Mouse (Mus musculus) gastrocnemius, adult 8-10 months (tissue): ENCODE data around the gene Slc4a8. TPM values are rescaled to one million over a fixed set of nuclear protein-coding genes. Genes with fewer than 3 reads are reported as not detected.
"Not testable (repeated sequence)": the region's sequence is repeated elsewhere in the genome, so short reads cannot be mapped to it uniquely, and the experiment has no call there.

Source experiments
- DNase-seq, 2 experiments: peaks; one replicate each; pipeline ENCODE4 v3.0.0; 2022; ENCODE audit warnings: low spot score in 2 of 2
- total RNA-seq, 4 experiments: library from RNA; stranded (reverse); gene quantifications; 2 replicates each; pipeline ENCODE4 v1.2.4; 2022

Gene Slc4a8
- total RNA-seq, 4 experiments from 2014 or later, result 0.65 to 1.6 (median 1.2) TPM

DNA sequence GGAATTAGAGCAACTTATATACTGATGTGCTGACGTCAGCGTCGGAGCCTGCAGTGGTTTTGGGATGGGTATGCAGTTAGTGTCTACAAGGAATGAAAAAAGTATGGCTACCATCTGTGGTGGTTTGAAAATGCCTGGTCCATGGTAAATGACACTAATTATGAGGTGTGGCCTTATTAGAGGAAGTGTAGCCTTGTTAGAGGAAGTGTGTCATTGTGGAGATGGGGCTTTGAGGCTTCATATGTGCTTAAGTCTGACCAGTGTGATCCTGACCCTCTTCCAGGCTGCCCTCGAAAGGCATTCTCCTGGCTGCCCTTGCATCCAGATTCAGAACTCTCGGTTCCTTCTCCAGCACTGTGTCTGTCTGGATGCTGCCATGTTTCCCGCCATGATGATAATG lies 18.3 kb upstream of the Slc4a8 start:
- DNase-seq, result no peak

DNA sequence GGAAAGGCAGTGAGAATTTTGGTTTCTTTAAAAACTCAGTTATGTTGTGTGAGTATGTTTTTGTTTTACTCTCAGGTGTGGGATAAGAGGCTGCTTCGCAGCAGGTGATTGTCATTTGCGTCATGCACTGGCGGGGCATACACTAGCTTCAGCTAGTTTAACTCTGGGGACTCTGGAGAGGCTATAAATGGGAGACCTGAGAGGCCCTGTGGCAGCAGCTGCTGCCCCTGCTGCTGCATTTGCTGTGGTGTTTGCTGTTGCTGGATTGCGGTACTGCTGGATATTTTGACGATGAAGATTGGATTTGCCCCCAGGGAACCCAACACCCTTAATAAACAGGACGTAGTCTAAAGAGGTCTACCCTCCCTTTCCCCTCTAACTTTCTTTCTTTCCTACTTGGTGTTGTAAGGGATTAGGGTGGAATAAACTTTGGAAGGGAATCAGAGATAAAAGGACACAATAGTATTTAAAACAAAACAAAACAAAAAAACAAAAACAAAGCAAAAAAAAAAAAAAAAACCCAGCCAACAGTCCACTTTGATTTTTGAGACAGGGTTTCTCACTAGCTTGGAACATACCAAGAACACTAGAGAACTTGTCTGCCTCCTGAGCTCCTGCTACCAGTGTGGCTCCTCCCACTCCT lies 14.9 kb upstream of the Slc4a8 start:
- DNase-seq, result no peak

DNA sequence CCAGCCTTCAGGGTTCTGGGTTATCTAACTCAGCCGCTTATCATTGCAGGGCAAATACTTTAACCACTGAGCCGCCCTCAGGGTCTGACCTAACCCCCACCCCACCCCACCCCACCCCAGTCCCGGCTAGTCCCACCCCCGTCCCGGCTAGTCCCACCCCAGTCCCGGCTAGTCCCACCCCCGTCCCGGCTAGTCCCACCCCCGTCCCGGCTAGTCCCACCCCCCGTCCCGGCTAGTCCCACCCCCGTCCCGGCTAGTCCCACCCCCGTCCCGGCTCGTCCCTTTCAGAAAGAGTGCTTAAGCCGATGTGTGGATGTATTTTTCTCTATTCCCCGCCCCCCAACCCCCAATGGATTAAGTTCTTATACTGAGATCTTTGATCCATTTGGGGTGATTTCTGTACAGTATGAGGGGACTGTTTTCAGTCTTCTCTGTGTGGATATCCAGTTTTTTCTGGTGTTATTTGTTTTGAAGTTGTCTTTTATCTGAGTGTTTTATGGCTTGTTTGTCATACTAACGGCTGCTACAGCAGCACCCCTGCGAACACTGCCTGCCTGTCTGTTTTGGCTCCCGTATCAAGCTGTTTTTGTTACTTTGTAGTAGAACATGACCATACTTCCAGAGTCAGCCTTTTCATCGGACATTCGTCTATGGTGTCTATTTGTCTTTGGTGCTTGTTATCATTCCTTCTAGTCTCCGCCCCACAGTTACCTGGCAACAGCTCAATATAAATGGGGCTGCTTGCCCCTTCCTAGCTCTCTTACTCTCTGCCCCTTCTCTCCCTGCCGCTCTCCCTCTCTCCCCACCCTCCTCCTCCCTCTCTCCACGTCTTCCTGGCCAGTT lies 14.2 kb upstream of the Slc4a8 start:
- DNase-seq, result no peak

DNA sequence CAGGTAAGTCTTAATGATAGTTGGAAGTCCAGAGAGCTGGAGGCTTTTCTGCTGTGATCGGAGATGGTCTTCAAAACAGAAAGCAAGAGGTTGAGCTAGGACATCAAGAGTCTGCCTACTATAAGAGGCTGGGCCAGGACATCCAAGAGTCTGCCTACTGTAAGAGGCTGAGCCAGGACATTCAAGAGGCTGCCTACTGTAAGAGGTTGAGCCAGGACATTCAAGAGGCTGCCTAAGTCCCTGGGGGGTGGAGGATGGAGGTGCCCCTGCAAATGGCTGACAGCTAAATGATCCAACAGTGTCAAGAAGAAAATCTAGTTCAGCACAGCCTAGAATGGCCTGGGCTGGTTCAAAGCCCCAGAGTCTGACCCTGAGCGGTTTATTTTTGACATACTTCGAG lies 13.0 kb upstream of the Slc4a8 start:
- no peak for DNase-seq

DNA sequence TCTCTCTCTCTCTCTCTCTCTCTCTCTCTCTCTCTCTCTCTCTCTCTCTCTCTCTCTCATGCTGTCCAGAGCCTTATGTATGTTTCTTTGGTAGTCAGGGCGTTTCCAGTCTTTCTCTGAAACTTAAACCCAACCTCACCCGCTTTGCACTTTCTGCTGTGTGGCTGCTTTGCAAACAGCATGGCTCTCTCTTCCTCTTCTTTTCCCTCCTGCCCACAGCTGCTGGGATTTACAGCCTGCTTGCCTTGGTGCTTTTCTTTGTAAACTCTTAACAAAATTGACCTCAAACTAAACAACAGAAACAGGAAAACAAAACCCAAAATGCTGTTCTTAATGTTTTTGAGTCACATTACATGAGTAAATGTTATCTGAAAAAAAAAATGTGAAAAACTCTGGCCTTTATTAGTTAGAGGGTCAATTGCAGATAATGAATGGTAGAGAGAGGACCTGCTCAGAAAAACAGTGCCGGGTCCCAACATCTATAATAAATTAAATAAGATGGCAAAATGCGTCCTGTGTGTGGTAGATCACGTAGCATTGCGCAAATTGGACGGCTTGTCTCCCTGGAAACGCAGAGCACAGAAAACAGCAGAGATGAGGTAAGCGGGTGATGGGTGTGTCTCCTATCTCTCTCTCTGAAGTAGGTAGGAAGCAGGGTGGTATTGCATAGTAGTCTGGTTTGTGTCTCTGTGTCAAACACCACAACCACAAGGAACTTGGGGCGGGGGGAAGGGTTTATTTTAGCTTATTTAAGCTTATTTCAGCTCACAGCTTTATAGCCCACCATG lies 11.6 kb upstream of the Slc4a8 start:
- no peak for DNase-seq

DNA sequence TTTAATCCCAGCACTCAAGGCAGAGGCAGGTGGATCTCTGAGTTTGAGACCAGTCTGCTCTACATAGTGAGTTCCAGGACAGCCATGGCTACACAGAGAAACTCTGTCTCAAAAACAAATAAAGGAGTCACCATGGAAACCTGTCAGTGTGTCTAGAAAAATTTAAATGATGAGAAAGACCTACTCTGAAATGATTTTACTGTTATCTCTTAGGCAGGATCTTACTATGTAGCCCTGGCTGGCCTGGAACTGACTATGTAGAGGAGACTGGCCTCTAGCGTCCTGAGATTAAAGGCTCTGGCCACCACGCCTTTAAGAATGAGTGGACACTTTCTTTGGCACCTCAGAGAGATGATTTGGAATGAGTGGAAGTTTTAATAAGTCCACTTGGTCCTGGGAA lies 9.1 kb upstream of the Slc4a8 start:
- DNase-seq, result no peak

DNA sequence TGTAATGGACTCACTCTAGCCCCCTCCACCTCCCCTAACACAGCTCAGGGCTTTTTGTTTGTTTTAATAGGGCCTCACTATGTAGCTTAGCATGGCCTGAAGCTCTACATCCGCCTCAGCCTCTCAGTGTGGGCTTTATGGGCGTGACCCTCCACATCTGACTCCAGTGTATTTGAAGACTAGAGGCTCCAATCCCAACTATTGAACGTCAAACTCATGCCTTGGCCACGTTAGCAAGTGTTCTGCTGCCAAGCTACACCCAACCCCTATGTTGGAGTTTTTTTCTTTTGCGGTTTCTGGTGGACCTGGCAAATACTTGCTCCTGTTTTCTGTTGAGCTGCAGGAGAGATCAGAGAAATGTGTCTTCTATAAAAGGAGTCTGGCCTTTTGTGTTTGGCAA lies 8.5 kb upstream of the Slc4a8 start:
- DNase-seq, result no peak

DNA sequence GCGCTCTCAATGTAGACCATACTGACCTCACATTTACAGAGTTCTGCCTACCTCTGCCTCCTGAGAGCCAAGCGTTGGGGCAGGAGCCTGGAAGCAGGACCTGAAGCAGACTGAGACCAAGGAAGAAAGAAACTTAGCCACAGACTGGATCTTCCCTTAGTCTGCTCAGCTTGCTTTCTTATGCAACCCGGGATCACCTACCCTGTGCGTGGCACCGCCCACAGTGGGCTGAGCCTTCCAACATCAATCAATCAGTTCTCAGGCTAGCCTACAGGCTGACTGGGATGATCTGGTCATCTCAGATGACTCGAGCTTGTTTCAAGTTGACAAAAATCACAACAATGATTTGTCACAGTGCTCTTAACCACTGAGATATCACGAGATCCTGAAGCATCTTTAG lies 7.5 kb upstream of the Slc4a8 start:
- no peak for DNase-seq

DNA sequence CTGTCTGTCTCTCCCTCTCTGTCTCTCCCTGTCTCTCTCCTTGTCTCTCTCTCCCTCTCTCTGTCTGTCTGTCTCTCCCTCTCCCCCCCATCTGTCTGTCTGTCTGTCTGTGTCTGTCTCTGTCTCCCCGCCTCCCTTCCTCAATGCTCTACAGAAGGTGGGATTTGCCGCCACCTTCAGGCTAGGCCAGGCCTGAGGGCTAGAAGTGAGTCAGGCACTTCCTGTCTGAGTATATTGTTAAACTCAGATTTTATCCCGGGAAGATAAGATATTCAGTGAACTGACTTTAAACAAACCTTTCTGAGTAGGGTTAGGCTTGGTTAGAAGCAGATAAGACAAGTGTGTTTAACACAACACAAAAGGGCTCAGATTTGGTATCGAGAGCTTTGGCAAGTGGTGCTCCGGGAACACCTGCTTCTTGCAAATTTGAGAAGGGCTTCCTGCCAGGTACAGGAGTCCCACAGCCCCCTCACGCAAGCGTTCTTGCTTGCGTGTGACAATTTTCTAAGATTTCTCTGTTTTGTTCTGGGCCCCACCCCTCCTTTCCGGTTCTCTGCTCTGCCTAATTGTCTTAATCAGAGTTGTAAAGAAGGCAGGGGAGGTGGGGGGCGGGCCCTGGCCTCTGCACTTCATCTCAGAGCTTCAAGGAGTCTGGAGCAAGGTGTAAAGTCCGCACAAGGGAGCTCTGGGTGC lies 6.6 kb upstream of the Slc4a8 start:
- DNase-seq, result no peak

DNA sequence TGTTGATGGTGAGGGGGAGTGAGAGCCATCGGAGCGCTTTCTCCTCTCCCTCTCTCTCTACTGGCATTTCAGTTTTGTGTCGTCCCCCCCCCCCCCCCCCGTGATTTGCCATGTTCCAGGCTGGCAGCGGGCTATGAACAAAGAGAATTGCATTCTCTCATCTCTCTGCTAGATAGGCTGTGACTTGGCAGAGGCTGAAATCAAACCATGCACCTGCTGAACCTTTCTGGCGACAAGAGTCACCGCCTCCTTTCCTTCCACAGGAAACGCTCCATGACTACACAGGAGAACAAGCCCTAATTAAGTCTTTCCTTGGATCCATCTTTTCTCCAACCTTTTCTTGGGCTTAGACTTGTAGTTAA lies 6.1 kb upstream of the Slc4a8 start:
- DNase-seq, result no peak

DNA sequence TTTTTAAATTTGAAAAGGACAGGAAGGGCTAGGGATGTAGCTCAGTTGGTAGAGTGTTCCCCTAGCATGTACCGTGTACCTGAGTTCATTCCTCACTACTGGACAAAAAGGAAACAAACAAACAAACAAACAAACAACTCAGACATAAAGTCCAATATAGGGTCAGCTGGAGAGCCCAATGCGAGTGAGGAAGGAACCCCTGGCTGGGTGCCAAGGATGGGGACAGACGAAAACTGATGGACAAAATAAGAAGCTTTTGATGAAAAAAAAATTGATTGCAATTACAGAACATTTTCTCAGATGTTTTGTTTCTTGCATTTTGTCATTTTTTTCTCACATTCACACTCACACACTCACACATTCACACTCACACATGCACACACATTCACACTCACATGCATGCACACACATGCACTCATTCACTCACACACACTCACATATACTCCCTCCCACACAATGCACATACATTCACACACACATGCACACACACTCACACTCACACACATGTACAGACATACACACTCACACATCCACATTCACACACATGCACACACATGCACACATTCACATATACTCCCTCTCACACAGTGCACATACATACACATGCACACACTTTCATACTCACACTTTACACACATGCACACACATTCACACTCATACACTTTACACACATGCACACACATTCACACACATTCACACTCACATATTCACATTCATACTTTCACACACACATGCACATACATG lies 5.5 kb upstream of the Slc4a8 start:
- no peak for DNase-seq

DNA sequence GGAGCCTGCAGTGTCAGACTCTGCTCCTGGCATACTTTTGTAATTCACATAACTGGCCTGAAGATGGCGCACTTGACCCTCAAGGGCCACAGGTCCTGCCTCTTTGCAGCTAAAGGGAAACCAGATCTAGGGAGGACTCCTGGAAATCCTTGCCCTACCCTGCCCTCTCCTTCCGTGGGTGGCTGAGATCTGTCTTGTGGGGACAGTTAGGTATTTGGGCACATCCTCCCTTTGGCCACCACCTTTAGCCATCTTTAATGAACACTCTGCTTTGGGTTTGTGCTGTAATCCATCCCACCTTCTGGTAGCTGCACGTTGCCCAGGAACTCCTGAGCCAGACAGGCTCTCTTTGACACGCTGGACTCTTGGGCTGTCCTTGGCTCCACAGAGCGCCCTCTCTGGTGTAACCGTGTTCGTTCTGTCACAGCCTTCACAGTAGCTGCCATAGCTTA lies 4.0 kb upstream of the Slc4a8 start:
- no peak for DNase-seq

DNA sequence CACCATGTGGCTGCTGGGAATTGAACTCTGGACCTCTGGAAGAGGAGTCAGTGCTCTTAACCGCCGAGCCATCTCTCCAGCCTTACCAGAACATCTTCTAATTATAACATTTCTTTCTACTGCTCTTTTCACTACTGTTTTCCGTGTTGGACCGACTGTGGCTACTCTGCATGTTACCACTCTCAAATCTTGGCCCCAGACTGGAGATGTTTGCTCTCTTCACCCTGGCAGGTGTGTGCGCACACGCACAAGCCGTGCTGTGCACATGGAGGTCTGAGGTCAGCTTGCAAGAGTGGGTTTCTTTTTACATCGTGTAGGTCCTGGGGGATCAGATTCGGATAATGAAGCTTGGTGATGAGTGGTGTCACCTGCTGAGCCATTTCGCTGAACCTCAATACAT lies 2.3 kb upstream of the Slc4a8 start:
- no peak for DNase-seq

DNA sequence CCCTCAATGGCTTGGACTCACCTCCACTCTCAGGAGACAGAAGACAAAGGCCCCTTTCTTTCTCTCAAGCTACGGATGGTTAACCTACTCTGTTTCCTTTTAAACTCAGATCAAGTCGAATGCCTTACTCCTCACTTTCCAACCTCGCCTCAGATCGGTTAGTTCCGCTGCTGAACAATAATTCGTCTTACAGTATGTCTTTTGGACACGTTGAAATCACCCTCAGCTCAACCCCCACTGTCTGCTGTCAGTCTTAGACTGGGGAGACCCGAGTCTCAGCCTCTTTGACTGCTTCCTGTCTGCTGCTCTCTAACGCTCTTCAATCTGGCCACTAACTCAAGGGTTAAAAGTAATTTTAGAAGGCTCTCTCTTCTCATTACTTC lies 520 bp upstream of the Slc4a8 start:
- no peak for DNase-seq

DNA sequence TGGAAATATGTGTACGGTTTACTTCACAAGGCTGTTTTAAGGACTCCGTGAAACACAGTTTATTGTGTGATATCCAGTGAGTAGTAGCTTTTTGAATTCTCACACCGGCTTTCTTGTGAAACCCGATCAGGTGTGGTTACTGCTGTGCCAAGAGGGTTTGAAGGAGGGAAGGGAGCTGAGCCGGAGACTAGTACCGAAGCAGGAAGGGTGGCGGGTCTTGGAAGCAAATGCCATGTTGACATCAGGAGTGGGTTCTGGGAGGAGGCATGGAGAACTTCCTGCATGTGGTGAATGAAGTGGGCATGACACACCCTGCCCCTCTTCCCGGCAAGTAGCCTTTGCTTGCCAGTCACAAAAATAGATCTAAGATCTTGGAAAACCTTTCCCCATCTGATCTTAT lies 1.1 kb downstream of the Slc4a8 start:
- DNase-seq, result no peak

DNA sequence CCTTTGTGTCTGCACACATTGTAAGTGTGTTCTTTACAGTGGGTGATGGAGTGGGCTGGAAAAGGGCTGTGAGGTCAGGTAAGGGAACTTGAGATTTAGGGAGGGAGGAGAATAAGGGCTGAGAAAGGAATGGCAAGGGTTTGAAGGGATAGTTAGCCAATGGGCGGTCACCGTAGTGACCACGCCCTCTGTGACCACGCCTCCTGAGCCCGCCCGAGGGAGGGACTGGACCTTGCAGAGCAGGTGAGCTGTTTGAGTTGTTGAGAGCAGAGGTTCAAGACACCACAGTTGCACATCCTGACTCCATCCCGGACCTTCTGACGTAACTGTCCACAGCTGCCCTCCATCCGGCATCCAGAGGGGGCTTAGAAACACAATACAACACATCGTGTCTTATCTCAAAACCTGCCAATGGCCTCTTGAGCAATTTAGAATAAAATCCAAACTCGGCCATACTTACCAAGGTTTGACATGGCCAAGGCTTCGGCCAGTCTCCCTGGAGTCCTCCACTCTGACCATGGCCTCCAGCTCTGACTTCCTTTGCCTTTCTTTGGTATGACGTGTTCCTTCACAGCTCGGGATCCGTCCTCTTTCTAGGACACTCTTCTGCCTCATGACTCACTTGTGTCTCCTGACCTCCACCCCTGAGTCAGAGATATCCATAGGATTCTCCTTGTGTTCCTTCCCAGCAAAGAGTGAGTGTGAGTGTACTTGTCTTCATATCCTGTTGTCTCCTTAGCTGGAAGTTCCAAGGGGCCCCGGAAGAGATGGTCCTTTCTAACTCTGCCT lies 2.8 kb downstream of the Slc4a8 start:
- DNase-seq, result no peak

DNA sequence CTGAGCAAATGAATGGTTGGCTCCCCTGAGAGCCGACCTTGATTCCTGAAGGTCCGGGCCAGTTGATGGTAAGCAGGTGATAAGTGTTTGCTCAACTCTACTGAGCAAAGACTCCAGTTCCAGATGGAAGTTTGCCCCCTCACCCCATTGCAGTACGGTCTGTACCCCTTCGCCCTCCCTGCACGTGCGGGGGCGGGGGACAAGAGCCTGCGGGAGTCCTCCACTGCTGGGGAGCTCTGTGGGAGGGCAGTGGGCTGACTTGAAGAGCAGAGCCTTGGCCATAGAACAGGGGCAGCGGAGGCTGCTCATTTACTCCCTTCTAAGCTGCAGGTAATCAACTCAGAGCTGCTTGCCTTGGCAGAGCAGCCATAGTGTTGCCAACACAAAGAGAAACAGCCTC lies 5.3 kb downstream of the Slc4a8 start:
- no peak for DNase-seq

DNA sequence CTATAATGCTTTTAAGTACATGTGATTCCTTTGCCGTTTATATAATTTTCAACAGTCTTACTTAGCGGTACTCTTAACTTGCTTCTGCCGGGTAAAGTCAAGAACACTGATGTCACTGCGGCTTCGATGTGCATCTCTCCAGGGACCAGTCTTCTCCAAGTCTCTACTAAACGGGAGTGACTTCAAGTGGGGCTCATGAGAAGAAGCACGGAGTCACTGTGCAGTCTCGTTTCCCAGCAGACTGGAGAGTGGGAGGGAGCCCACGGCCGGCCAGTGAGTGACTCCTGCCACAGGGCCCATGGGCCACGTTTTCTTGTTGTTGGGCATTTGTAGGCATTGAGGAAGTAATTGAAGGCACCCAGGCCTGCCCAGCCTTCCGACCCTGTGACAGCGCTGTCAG lies 6.3 kb downstream of the Slc4a8 start:
- DNase-seq, result no peak

DNA sequence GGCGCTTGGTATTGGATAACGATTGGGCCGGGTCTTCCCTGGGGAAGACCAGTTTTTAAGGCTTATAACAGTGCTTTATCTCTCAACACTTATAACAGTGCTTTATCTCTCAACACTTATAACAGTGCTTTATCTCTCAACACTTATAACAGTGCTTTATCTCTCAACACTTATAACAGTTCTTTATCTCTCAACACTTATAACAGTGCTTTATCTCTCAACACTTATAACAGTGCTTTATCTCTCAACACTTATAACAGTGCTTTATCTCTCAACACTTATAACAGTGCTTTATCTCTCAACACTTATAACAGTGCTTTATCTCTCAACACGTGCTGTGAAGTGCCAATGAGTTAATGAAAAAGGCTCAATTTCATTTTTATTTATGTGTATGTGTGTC lies 7.5 kb downstream of the Slc4a8 start:
- DNase-seq, result not testable (repeated sequence)

DNA sequence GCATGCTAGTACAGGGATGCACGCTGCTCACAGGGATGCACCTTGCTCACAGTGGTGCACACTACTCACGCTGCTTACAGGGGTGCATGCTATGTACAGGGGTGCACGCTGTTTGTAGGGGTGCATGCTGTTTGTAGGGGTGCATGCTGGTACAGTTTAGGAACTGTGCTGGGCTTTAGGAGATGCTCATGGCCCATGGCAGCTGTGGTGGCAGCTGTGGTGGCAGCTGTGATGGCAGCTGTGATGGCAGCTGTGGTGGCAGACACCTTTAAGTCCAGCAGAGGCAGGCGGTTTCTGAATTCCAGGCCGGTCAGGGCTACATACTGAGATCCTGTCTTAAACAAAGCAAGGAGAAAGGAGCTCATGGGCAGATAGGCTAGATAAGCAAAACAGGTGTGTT lies 8.8 kb downstream of the Slc4a8 start:
- DNase-seq, result no peak
